Mouse (Mus musculus): Measurements from ENCODE around the gene Dst.
"Not testable (repeated sequence)": the region's sequence is repeated elsewhere in the genome, so short reads cannot be mapped to it uniquely, and the experiment has no call there.

Dst gene

DNA sequence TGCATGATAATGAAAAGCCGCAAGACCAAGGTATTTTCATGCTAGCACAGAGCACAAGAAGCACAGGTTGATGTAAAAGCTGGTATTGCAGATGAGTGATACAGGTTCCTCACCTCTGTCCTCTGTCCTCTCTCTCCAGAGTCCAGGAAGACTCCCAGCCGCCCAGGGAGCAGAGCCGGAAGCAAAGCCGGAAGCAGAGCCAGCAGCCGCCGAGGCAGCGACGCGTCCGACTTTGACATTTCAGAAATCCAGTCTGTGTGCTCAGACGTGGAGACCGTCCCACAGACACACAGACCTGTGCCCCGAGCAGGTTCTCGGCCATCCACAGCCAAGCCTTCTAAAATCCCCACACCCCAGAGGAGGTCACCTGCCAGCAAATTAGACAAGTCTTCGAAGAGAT lies 399.2 kb downstream of the Dst start:
- in situ Hi-C loops (cut with MboI; ENCODE audit: low pct_unique_long_range_greater_than_20kb in 1 of 2, low sequenced_read_pairs in 2 of 2, unreplicated experiment in 1 of 2) = no loop called here

DNA sequence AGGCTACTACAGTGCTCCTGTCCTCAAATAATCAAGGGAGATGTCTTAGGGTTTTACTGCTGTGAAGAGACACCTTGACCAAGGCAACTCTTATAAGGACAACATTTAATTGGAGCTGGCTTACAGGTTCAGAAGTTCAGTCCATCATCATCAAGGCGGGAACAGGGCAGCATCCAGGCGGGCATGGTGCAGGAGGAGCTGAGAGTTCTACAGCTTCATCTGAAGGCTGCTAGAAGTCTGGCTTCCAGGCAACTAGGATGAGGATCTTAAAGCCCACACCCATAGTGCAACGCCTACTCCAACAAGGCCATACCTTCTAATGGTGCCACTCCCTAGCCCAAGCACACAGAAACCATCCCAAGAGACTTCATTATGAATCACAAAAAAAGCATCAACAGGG lies 400.8 kb downstream of the Dst start:
- in situ Hi-C loops (cut with MboI; ENCODE audit: low pct_unique_long_range_greater_than_20kb in 1 of 2, low sequenced_read_pairs in 2 of 2, unreplicated experiment in 1 of 2) = not testable (repeated sequence)

DNA sequence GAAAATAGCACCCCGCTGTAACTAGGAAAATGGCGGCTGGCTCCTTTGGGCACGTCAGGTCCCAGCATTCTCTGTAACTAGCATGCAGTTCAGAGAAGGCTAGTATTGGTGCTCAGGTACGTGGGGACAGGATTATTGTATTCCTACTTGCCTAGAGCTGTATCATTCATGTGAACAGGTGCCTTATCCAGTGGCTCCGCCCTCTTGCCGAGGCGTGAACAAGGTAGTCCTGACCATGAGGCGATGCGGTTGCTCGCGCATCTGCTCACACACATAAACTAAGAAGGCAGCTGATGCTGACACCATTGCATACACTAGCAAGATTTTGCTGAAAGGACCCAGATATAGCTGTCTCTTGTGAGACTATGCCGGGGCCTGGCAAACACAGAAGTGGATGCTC lies 401.4 kb downstream of the Dst start:
- in situ Hi-C loops (cut with MboI; ENCODE audit: low pct_unique_long_range_greater_than_20kb in 1 of 2, low sequenced_read_pairs in 2 of 2, unreplicated experiment in 1 of 2) = no loop called here

DNA sequence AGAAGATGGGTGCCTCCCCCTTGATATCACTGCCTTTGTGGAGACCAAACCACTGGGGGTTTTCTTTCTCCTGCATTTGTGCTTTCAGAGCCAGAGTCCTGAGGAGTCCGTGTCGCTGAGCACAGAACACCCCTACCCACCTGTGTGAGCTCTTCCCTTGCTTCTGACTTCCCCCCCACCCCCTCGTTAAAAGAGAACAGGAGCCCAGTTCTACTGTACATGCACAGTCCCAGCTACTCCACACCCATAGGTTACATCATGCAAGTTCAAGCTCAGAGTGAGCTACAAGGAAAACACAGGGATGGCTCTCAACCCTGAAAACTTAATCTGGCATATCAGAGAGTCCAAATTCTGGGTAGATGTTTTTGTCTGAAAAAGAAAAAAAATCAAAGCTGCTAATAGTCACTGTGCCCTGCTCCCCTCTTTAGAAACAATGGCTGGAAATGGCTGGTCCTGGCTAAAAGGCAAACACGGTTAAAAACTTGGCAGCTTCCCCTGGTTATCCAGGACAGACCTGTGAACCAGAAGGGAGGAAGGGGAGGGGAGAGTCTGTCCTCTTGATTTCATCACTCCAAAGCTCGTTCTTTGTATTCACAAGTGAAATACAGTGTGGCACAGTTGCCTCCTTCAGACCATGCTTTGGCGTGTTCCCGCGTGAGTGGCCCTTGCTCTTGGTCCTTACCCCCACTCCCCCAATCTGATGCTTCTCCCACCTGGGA lies 402.7 kb downstream of the Dst start:
- in situ Hi-C loops (cut with MboI; ENCODE audit: low pct_unique_long_range_greater_than_20kb in 1 of 2, low sequenced_read_pairs in 2 of 2, unreplicated experiment in 1 of 2) = no loop called here

DNA sequence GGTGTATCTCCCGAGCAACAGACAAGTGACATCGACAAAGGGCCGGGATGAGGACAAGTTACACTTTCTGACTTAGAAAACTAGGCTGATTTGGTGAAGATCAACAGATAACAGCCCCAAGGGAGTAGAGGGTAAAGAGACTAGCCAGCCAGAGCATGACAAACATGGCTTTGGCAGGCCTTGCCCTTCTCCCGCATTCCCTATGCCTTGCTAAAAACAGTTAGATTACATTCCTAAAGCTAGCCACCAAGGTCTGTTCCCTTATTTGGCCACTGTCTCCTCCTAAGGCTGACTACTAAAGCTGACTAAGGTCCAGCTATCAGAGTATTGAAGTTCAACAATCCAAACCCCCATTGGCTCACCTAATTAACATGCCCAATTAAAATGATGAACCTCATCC lies 404.8 kb downstream of the Dst start:
- in situ Hi-C loops (cut with MboI; ENCODE audit: low pct_unique_long_range_greater_than_20kb in 1 of 2, low sequenced_read_pairs in 2 of 2, unreplicated experiment in 1 of 2) = no loop called here

DNA sequence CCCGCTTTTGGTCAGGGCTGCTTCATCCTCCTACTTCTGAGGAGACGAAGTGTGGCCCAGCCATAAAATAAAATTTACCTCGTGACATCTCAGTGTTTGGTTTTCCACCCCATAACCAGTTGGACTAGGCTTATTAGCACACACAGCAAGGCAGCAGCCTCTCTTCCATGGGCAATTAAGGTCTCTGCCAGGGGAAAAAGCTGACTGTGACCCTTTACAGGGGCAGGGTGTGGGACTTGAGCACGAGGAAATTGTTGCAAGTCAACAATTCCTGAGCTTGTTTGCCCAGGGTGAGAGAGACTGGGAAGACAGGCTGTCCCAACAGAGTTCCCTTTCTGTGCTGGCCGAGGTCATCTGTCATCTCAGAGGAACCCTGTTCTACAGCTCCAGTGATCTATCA lies 407.4 kb downstream of the Dst start:
- in situ Hi-C loops (cut with MboI; ENCODE audit: low pct_unique_long_range_greater_than_20kb in 1 of 2, low sequenced_read_pairs in 2 of 2, unreplicated experiment in 1 of 2) = no loop called here

DNA sequence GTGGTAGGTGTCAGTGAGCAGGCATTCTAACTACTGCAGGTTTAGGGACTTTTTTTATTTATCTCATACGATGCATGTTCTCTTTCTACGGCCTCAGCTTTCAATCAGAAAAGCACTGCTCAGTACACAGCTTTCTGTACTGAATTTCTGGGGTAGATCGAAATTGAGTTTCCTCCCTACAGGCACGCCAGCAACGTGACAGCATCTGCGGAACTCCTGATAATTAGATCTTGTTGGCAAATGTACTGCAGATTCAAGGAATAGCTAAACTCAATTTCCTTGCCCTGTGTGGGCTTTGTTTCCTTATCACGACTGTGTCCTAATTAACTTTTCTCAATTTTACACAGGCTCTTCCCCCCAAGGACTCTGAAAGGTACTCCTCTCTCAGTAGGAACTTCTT lies 416.2 kb downstream of the Dst start:
- in situ Hi-C loops (cut with MboI; ENCODE audit: low pct_unique_long_range_greater_than_20kb in 1 of 2, low sequenced_read_pairs in 2 of 2, unreplicated experiment in 1 of 2) = no loop called here

DNA sequence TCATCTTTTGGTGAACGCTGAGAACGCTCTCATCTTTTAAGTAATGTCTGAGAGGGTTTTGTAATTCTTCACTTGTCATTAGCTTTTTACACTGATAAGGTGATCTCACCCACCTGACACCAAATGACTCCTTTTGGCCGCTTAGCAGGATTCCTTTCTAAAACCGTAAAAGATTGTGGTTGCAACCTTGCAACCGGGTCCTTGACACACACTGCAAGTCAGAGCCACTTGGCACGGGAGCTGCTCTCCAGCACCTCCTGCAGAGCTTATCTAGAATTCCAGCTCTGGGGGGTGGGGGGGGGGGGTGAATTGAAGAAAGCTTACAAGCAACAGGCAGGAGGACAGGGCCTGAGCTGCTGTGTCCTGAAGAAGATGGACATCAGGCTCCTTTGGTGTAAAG lies 420.6 kb downstream of the Dst start:
- in situ Hi-C loops (cut with MboI; ENCODE audit: low pct_unique_long_range_greater_than_20kb in 1 of 2, low sequenced_read_pairs in 2 of 2, unreplicated experiment in 1 of 2) = no loop called here

DNA sequence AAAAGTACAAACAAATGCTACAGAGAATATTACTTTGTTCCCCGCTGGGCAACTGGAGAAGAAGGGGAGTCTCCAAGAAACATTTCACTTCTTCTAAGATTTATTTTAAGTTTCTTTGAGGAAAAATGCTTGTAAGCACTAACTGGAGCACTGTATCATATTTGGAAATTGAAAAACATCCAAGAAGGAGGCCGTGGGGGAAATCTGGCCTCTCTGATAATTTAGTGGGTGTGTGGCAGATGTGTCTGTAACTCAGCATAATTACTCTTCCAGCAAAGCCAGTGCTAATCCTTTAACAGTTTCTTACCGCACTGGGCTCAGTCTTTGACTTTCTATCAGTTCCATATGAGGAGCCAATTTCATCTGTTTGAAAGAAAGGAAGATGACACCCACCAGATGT lies 423.7 kb downstream of the Dst start:
- in situ Hi-C loops (cut with MboI; ENCODE audit: low pct_unique_long_range_greater_than_20kb in 1 of 2, low sequenced_read_pairs in 2 of 2, unreplicated experiment in 1 of 2) = loop anchor here in 1 of 2 experiments (10.0 kb wide), 1 partner anchor 73 kb away; no protein-coding TSS in a partner anchor

Measured in mouse embryonic stem cell (cell line).